Mouse (Mus musculus) frontal cortex, postnatal 14 days (tissue): Measurements from ENCODE around the gene Plekhg4.
A peak's percentile ranks its signal among the peaks of the same experiment; 100 is the strongest.

Experiments
- DNase-seq, 2 experiments: peaks; one replicate each; pipeline ENCODE4 v3.0.0; 2022; ENCODE audit warnings: low spot score in 2 of 2

The Plekhg4 gene

DNA sequence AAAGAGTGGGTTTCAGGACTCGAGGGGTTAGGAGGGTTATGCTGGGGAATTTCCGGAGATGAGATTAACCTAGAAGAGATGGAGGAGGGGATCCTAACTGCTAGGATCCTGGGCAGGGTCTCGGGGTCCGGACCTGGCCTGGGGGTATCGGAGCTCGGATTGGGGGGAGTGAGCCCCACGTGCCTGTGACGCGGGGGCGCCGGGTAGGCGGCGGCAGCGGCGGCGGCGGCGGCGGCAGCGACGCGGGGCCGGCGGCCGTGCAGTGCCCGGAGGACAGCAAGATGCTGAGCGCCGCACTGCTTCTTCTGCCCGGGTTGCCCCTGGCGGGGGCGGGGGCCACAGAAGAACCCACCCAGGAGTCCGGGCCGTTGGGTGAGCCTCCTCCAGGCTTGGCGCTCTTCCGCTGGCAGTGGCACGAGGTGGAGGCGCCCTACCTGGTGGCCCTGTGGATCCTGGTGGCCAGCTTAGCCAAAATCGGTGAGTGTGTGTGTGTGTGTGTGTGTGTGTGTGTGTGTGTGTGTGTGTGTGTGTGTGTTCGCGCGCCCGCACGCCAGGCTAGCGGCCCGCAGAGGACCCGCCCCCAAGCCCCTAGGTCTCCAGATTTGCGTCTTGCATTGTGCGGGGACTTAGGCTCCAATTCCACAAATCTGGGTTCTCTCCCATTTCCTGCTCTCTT lies 23.8 kb upstream of the Plekhg4 start:
- no peak for DNase-seq

DNA sequence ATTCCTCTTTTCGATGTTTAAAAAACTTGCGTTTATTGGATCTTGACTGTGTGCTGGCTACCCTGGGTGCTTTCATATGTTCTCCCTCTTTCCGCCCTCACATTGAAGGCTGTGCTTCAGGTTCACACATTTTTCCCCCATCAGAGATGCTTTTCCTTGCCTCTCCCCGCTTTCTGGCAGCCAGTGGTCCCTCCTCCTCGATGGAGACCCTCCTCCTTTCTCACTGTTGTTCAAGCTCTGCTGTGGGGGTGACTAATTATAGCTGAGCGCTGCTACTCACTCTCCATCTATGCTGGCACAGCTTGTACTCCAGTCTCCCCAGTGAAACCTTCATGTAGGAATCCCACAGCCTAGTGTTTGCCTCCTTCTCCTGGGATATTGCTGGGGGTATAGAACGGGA lies 22.9 kb upstream of the Plekhg4 start:
- DNase-seq, result no peak

DNA sequence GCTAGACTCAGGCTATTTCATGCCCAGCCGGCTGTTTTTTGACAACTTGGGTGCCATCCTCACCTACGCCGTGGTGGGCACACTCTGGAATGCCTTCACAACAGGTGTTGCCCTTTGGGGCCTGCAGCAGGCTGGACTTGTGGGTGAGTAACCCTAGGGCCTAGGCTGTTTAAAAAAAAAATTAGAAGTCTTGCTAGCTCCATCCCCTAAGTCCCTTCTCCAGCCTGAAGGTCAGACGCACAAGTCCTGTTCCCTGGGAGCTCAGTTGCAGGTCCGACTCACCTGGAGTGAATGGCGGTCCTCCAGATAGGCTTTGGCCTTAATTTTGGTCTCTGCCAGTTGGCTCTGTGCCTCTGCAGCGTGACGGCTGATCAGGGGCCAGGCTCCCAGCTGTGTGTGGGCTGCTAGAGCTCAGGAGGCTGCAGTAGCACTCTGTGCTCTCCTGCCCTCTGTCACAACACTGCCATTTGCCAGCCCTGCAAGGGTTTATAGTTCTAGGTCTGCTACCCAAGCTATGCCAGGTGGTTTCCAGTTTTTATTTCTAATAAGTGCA lies 19.4 kb upstream of the Plekhg4 start:
- DNase-seq, result no peak

DNA sequence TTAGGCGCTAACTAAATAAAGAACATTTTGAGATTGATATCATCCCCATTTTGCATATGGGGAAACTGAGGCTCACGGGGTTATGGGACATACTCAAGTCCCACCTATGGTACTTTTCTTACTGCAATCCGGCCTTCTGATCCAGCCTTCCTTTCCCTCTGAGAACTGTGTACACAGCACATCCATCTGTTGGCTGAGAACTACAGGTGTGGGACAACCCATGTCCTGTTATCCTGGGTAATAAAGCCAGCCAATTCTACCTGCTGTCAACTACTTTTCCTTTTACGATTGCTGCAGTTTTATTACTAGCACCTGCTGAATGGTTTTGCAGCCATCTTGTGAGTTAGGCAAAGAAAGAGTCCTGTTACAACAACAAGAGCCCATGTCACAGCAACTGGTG lies 18.5 kb upstream of the Plekhg4 start:
- DNase-seq, result no peak

DNA sequence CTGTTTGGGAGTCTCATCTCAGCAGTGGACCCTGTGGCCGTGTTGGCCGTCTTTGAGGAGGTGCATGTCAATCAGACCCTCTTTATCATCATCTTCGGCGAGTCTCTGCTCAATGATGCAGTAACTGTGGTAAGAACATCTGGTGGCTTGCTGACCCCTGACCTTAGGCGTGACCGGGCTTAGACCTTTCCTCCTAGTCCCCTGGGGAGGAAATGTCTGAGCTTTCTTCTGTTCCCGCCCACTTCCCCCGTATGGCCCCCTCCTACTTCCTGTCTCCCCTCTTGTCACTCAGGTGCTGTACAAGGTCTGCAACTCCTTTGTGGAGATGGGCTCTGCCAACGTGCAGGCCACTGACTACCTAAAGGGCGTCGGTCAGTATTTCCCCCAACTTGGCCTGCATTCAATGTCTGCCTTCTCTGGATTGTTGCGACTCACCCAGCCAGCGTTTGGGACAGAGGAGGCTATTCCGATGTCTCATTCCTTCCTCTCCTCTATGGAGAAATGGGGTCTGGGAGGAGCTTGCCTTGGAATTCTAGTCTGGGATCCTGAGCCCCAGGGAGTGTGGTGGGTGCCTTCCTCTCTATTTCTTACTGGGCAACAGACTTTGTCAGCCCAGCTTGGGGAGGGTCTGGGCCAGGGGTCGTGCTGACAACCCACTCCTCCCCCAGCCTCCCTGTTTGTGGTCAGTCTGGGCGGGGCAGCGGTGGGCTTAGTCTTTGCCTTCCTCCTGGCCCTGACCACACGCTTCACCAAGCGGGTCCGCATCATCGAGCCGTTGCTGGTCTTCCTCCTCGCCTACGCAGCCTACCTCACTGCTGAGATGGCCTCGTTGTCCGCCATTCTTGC lies 17.7 kb upstream of the Plekhg4 start:
- no peak for DNase-seq

DNA sequence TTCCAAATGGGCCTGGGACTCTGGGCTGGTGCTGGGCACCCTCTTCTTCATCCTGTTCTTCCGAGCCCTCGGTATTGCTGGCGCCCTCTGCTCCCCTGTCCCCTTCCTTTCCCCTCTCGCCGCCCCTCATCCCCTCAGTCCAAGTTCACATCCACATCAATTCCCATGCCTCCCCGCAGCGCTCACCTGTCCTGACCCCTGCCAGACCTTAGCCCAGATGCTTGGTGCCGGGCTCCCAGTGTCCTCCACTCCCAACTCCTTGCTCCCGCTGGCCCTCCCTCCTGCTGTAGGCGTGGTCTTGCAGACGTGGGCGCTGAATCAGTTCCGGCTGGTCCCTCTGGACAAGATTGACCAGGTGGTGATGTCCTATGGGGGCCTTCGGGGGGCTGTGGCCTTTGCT lies 16.4 kb upstream of the Plekhg4 start:
- no peak for DNase-seq

DNA sequence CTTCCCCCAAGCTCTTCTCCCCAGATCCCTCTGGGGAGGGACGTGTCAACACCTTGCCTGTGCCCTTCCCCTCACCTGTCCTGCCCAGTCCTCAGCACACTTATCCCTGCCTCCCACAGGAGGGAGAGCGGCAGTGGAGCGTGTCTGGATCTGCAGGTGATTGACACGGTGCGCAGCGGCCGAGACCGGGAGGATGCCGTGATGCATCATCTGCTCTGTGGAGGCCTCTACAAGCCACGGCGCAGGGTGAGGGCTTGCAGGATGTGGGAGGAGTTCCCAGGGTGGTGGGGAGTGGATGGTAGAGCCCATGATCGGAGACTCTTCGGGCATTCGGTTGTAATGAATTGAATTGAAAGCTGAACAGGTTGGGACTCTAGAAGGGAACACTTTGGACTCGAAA lies 13.9 kb upstream of the Plekhg4 start:
- no peak for DNase-seq

DNA sequence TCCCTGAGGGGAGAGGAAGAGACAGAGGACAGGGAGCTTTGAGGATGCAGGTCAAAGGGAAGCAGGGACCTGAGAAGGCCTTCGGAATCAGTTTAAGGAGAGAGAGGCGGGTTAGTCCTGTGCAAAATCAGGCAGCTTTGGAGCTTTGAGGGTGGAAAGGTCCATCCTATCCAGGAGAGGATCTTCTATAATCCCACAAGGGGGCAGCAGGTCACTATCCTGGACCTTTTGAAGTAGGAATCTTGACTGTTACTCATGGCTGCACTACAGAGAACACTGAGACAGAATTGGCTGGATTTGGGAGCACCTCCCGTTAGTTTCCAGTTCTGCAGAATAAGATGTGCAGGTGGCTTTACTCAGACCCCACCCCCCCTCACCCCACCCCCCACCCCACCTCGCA lies 13.4 kb upstream of the Plekhg4 start:
- no peak for DNase-seq

DNA sequence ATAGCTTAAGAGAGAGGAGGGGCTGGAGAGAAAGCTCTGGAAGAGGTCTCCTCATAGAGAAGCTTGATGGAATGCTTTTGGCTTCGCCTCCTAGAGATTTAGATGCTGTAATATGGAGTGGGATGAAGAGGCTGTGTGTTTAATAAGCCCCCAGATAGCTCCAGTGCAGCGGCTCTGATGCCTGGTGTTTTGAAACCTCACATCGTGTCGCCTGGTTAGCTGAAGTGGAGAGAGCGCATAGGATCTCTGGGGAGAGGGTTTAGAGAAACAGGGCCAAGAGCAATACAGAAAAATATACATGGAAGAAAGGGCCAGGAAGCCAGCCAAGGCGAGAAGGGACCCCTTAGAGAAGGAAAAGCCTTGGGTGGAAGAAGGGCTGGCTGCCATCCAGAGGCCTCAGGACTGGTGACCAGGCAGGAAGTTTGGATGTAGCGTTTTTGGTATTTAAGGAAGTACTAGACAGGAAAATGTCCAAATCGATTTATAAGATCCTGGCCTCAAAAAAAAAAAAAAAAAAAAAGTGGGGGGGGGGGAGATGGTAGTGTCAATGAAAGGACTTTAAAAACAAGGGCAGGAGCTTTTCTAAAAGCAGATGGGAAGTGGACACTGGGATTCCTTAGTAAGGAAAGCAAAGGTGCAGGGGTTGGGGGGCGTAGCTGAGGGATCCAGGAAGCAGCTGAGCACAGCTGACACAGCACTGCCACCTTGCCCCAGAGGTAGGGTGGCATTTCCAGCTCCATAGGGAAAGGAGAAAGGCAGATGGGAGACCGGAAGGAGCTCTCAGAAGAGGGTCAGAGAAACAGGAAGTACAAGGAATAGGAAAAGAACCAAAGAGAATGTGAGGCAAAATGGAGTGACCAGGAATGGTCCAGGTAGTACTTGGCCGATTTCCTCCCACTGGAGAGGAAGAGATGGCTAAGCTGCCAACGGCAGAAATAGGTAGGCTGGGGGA lies 11.0 kb upstream of the Plekhg4 start:
- no peak for DNase-seq

DNA sequence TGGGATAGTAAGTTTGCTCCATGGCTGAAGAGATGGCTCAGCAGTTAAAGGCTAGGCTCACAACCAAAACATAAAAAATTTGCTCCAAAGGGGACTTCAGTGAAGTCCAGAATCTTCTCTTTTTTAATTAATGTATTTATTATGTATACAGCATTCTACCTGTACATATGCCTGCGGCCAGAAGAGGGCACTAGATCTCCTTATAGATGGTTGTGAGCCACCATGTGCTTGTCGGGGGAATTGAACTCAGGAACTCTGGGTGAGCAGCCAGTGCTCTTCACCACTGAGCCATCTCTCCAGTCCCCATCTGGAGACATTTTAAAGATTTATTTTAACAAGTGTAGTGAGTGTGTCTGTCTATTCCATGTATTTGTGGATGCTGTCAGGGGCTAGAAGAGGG lies 6.0 kb upstream of the Plekhg4 start:
- DNase-seq, result no peak

DNA sequence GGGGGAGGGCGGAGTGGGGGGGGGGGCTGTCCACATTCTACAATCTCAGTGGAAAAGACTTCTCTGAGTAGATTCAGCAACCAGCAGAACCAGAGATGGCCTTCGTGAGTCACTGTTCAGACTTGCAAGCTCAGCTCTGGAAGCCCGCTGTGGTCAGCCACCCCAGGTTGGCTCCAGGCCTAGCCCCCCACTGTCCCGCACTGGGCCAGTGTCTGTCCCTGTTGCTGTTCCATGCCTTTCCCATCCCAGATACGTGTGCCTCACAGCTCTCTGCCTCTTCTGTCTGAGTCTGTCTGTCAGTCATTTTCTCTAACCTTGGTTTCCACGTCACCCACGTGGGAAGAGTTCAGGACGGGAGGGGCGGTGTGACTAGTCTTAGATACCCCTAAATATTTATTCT lies 601 bp upstream of the Plekhg4 start:
- no peak for DNase-seq

DNA sequence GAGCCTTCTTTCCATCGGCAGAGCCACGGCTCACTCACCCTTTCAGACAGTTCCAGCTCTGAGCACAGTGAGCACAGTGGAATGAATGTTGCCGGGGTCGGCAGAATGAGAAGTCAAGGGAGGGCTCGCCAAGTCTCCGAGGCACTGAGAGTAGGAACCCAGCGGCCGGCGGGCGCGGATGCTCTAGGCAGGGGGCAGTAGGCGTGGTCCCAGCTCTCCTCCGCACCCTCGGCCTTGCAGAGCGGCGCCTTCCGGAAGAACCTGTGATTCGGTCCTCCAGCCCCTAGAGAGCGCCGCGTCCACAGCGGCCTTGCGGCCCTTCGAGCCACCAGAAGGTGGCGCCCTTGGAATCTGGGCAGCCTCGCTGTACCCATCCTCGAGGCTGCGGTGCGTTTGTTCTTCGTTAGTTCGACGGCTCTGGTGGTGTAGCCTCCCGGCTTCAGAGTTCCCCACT lies 1.5 kb downstream of the Plekhg4 start:
- DNase-seq, result no peak

DNA sequence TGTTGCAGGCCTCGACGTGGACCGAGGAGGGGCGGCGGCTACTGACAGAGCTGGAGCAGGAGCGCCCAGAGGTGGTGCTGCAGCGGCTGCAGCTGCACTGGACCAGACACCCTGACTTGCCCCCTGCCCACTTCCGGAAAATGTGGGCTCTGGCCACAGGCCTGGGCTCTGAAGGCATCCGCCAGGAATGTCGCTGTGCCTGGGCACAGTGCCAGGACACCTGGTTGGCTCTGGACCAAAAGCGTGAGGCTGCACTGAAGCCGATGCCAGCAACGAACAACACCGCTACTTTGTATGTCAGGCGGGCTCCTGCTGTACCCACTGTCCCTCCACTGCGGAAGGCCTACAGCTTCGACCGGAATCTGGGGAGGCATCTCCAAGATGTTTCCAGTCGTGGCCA lies 5.6 kb downstream of the Plekhg4 start:
- DNase-seq, result peak; percentile 28 to 30

DNA sequence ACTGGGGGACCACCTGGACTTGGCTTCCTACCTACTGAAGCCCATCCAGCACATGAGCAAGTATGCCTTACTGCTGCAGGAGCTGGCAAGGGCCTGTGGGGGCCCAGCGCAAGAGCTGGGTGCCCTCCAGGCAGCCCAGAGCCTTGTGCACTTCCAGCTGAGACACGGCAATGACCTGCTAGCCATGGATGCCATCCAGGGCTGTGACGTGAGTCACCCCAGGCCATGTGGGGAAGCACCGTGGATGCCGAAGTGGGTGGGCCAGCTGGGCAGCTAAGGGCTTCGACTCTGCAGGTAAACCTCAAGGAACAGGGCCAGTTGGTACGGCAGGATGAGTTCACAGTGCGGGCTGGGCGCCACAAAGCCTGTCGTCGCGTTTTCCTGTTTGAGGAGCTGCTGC lies 7.2 kb downstream of the Plekhg4 start:
- DNase-seq, result no peak

DNA sequence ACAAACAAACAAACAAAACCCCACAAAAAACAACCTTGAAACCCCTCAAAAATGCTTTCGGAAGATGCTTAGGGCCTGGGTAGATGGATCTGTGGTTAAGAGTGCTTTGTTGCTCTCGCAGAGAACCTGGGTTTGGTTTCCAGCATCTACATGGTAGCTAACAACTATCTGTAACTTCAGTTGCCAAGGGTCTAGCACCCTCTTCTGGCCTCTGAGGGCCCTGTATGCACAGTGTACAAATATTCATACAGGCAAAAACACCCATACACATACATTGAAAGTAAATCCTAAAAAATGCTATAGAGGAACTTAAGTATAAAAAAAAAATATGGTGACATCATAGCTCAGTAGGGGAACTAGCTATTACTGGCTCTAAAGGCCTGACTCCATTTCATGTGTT lies 11.0 kb downstream of the Plekhg4 start:
- DNase-seq, result no peak

DNA sequence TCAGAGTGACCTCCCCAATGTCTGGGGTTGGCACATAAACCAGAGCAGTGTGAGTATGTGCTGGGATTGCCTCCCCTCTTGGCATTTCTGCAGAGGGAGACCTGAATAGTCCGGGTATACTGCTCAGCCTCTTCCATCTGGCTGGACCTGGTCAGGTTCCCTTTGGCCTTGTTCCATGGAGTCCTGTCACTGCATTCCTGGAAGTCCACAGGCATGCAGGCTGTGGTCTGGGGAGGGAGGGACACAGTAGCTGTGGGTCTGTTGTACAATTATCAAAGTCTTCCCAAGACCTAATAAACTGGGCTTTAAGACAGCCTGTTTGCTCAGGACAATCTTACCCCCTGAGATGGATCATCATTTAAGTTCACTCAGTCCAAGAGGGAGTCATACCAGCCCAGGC lies 14.1 kb downstream of the Plekhg4 start:
- no peak for DNase-seq

DNA sequence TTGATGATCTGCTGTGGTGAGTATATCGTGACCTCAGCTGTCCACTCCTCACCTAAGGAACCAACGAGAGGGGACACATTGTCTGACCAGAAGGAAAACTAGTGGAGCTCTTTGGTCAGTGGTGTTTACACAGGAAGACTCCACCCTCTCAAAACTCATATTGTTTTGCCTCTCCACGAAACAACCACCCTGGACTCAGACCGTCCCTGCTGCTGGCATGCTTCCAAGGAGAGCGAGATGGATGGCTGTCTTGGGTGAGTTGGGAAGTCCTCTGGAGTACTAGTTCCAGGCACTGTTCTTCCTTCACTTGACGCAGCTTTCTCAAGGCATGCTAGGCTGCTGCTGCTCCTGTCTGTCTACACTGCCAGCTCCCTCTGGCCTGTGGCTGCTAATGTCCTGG lies 16.0 kb downstream of the Plekhg4 start:
- no peak for DNase-seq

DNA sequence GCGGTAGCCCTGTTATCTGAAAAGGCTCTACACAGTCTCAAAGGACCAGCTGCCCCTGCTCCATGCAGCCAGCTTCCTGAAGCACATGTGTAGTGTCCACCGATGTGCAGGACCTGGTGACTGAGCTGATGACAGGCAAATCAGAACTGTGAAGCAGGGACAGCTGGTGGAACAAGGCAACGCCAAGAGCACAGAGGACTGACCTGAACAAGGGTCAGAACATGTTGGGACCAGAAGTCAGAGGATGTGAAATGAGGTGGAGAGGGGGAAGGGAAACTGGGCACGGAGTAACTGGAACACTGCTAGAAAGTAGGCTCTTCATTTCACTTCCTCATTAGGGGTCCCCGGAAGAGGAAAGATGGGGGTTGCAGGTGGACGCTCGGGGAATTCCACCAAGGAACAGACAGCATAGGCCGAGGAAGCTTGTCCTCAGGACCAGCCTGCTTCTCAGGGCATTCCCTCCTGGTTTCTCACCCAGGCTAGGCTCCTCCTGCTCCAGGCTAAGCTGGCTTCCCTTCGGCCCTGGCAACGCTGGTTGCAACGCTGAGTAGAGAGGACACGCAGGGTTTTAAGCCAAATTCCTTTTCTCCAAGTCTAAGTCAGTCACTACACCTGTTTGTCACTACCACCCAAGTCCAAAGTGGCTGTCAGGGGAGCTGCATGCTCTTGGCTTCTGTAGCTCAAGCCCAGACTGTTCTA lies 20.2 kb downstream of the Plekhg4 start:
- DNase-seq, result no peak

DNA sequence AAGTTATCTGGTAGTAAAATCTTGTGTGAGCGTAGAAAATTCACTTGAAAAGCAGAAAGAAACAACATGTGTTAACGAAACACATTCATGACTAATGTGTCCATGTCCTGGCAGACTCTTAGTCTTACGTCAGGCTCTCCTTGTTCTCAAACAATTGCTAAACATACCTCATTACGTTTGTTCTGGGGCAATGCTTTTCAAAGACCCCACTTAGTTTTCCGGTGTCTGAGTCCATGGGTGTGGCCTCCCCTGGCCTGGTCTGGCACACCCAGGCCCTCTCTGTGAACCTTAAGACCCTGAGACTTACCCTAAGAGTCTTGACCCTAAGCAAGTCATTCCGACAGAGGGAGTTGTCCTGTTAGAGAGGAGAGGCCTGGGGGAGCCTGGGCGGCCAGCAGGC lies 20.8 kb downstream of the Plekhg4 start:
- DNase-seq, result no peak

DNA sequence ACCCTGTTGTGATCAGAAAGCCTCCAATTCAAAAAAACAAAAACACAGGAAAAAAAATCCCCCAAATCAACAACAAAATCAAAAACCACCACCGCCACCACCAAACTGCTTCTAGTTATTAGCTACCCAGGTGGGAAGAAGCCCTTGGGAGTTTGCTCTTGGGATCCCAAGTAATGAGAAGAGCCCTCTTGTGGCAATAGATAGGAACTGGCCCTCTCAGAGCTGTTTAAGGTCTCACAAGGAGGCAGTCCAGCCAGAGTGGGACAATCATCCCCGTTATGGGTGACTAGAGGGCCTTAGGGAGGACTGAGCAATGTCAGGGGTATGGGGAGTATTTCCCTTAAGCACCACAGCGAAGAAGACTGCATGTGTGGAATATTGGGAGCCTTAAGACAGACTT lies 24.7 kb downstream of the Plekhg4 start:
- DNase-seq, result no peak

DNA sequence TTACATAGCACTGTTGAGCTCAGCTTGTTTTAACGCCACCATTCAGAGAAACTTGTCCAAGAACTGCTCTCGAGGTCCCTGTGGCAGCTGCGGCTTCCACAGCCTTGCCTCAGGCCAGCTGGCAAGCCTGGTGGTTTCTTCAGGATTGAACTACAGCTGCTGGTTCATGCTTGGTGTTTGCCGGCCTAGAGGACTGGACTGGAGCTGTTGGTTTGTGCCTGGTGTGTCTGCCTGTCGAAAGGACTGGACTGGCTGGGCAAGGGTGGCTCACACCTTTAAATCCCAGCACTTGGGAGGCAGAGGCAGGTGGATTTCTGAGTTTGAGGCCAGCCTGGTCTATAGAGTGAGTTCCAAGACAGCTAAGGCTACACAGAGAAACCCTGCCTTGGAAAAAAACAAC lies 26.9 kb downstream of the Plekhg4 start:
- no peak for DNase-seq
